Mouse (Mus musculus) kidney, adult 2 months (tissue): ENCODE results near the gene Swap70.

Experiments used
- CTCF ChIP-seq: fragments of 200-500 bp; conservative IDR thresholded peaks from 2 replicates; pipeline ENCODE4 v1.5.1; 2011; ENCODE audit warnings: low read depth, mild to moderate bottlenecking, control low read depth, low read length, moderate library complexity, mixed read lengths; ENCODE audit not compliant: insufficient read depth, insufficient read length
- POLR2A ChIP-seq: fragments of 200-500 bp; IDR thresholded peaks from one replicate; pipeline ENCODE4 v1.6.1; 2011; ENCODE audit warnings: low read depth, low read length, control low read depth

DNA sequence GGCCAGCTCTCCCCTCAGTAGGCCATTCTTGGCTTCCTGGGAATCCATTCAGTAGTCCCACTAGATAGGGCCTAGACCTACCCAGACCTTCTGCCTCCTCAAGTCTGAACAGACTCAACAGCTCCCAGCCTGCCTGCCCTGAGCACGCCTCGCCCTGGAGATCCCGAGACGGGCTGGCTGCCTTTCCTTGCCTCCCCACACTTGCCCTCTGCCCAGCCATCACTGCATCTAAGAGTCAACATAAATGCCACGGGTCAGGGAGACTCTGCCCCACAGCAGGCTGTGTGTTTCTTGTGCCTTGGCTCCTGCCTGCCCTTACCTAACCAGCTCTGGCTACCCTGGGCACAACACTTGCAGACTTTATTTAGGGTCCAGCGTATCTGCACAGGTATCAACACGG, 76.6 kb downstream of the Swap70 start:
- TF ChIP-seq CTCF (no peak), POLR2A (no peak)
